Mouse (Mus musculus) C2C12 (cell line): ENCODE data around the gene Cd1d1. TPM values are rescaled to one million over a fixed set of nuclear protein-coding genes. Genes with fewer than 3 reads are reported as not detected.
"Not testable (repeated sequence)": the region's sequence is repeated elsewhere in the genome, so short reads cannot be mapped to it uniquely, and the experiment has no call there.

ENCODE experiments used
- H3K27me3 ChIP-seq: one replicate; pipeline ENCODE4 v1.6.1; 2011; ENCODE audit not compliant: control insufficient read depth, insufficient read depth, insufficient read length
- H3K36me3 ChIP-seq: one replicate; pipeline ENCODE4 v1.6.1; 2011; ENCODE audit not compliant: control insufficient read depth, insufficient read depth
- H3K4me3 ChIP-seq: one replicate; pipeline ENCODE4 v1.5.1; 2011; ENCODE audit warnings: mild to moderate bottlenecking, control low read depth; ENCODE audit not compliant: poor library complexity, insufficient read depth, severe bottlenecking
- H3K79me2 ChIP-seq: one replicate; pipeline ENCODE4 v1.6.1; 2011; ENCODE audit not compliant: control insufficient read depth, insufficient read depth
- H3K79me3 ChIP-seq: one replicate; pipeline ENCODE4 v1.6.1; 2011; ENCODE audit warnings: low read depth, control low read depth
- H3ac ChIP-seq: one replicate; pipeline ENCODE3; 2011; ENCODE audit warnings: low read depth; ENCODE audit not compliant: control insufficient read depth, insufficient read length
- CEBPB ChIP-seq: IDR thresholded peaks from one replicate; pipeline ENCODE4 v1.6.1; 2011; ENCODE audit warnings: low read depth, mild to moderate bottlenecking, control low read depth, moderate library complexity
- CTCF ChIP-seq: IDR thresholded peaks from one replicate; pipeline ENCODE4 v1.5.1; 2011; ENCODE audit not compliant: control insufficient read depth, insufficient read depth, insufficient read length
- FOSL1 ChIP-seq: IDR thresholded peaks from one replicate; pipeline ENCODE4 v1.8.0; 2011; ENCODE audit warnings: mild to moderate bottlenecking, low read length; ENCODE audit not compliant: poor library complexity, insufficient read depth, severe bottlenecking
- MAX ChIP-seq: IDR thresholded peaks from one replicate; pipeline ENCODE4 v1.6.1; 2011; ENCODE audit warnings: mild to moderate bottlenecking, control low read depth
- MYOD1 ChIP-seq: IDR thresholded peaks from one replicate; pipeline ENCODE4 v1.6.1; 2011; ENCODE audit warnings: low read depth; ENCODE audit not compliant: control insufficient read depth, insufficient read length
- MYOG ChIP-seq: IDR thresholded peaks from one replicate; pipeline ENCODE4 v1.6.1; 2011; ENCODE audit not compliant: control insufficient read depth, insufficient read length; ENCODE audit errors: extremely low read depth
- USF1 ChIP-seq: IDR thresholded peaks from one replicate; pipeline ENCODE4 v1.6.1; 2011; ENCODE audit warnings: low read depth, mild to moderate bottlenecking, control low read depth, moderate library complexity
- polyA plus RNA-seq: library from polyadenylated mRNA; unstranded; fragments of >200 nt; fragmentation: generic; extraction: Trizol; gene quantifications from one replicate; pipeline ENCODE4 v1.2.1, GENCODE M21; 2012; ENCODE audit warnings: missing spikeins

Gene Cd1d1
- polyA plus RNA-seq, 1 experiment: 0.39 TPM

GRCm38 (mm10) chr3:87000051-87000450, 810 bp upstream of the Cd1d1 start:
- no peak overlapping the region for H3K4me3 ChIP-seq
- no peaks in the 10 kb centered on the region for H3K79me3 ChIP-seq
- H3K79me2 ChIP-seq: no peaks in the 10 kb centered on the region
- TF ChIP-seq USF1 (no peak), CTCF (no peak), FOSL1 (no peak), MYOG (no peak)
- H3K27me3 ChIP-seq: no peaks in the 10 kb centered on the region
- H3ac ChIP-seq: no peak overlapping the region
- H3K36me3 ChIP-seq: no peaks in the 10 kb centered on the region

- Histone ChIP-seq H3ac (peak overlapping the region; percentile 61), H3K4me3 (peak overlapping the region; percentile 2)
- not testable (repeated sequence) for H3K79me2 ChIP-seq, H3K79me3 ChIP-seq, H3K27me3 ChIP-seq, H3K36me3 ChIP-seq
Measured at GRCm38 (mm10) chr3:86998433-86999414, 517 bp downstream of the Cd1d1 start.

GRCm38 (mm10) chr3:86996111-86996510, 3.1 kb downstream of the Cd1d1 start:
- Histone ChIP-seq H3K27me3 (no peaks in the 10 kb centered on the region), H3K79me2 (no peaks in the 10 kb centered on the region), H3K79me3 (no peaks in the 10 kb centered on the region), H3K36me3 (no peaks in the 10 kb centered on the region), H3K4me3 (no peak overlapping the region), H3ac (no peak overlapping the region)
- no peak for TF ChIP-seq CEBPB
- no peak for TF ChIP-seq MYOG
- no peak for TF ChIP-seq FOSL1
- TF ChIP-seq MYOD1: no peak
- TF ChIP-seq USF1: no peak
- TF ChIP-seq CTCF: no peak
- no peak for TF ChIP-seq MAX

- no peaks in the 10 kb centered on the region for H3K79me2 ChIP-seq
- TF ChIP-seq CEBPB: no peak
- no peak overlapping the region for H3K4me3 ChIP-seq
- H3ac ChIP-seq: no peak overlapping the region
- no peaks in the 10 kb centered on the region for H3K36me3 ChIP-seq
- no peaks in the 10 kb centered on the region for H3K27me3 ChIP-seq
- H3K79me3 ChIP-seq: no peaks in the 10 kb centered on the region
Measured at GRCm38 (mm10) chr3:86995381-86995780, 3.9 kb downstream of the Cd1d1 start.

GRCm38 (mm10) chr3:86986969-86987368, 12.3 kb downstream of the Cd1d1 start:
- not testable (repeated sequence) for H3K27me3 ChIP-seq, H3K79me2 ChIP-seq, H3K36me3 ChIP-seq, H3K79me3 ChIP-seq, H3K4me3 ChIP-seq, H3ac ChIP-seq

GRCm38 (mm10) chr3:86986490-86986889, 12.8 kb downstream of the Cd1d1 start:
- H3K4me3 ChIP-seq: no peak overlapping the region
- TF ChIP-seq FOSL1 (no peak), MYOD1 (no peak), CTCF (no peak), MAX (no peak), USF1 (no peak), MYOG (no peak), CEBPB (no peak)
- no peaks in the 10 kb centered on the region for H3K79me3 ChIP-seq
- no peak overlapping the region for H3ac ChIP-seq
- no peaks in the 10 kb centered on the region for H3K36me3 ChIP-seq
- H3K79me2 ChIP-seq: no peaks in the 10 kb centered on the region
- H3K27me3 ChIP-seq: peaks cover 3% of the 10 kb centered on the region

GRCm38 (mm10) chr3:86983382-86983781, 15.9 kb downstream of the Cd1d1 start:
- peaks cover 3% of the 10 kb centered on the region for H3K27me3 ChIP-seq
- no peaks in the 10 kb centered on the region for H3K79me2 ChIP-seq
- H3K79me3 ChIP-seq: no peaks in the 10 kb centered on the region
- no peak for TF ChIP-seq MAX
- TF ChIP-seq MYOD1: no peak
- no peak for TF ChIP-seq USF1
- no peak for TF ChIP-seq CTCF
- no peak for TF ChIP-seq MYOG
- TF ChIP-seq FOSL1: no peak
- no peak for TF ChIP-seq CEBPB
- H3K36me3 ChIP-seq: no peaks in the 10 kb centered on the region
- no peak overlapping the region for H3K4me3 ChIP-seq
- H3ac ChIP-seq: no peak overlapping the region
